Mouse (Mus musculus) kidney, embryonic 16.5 days (tissue): Measurements from ENCODE around the gene Dppa2. TPM values are rescaled to one million over a fixed set of nuclear protein-coding genes. Genes with fewer than 3 reads are reported as not detected.

Experiments
- polyA plus RNA-seq: library from polyadenylated mRNA; unstranded; fragments of >200 nt; fragmentation: Nextera tagmentation; extraction: Ambion mirVana; gene quantifications from 2 replicates; pipeline ENCODE4 v1.2.1, GENCODE M21; 2015

Gene Dppa2
- polyA plus RNA-seq, 1 experiment from 2014 or later: not detected

Other genes starting within 250 kb of the Dppa2 start
- gene Dppa4, start 20.2 kb upstream of the Dppa2 start, polyA plus RNA-seq: 0.46 TPM in 1 of 2 replicates, not detected in the other
- gene Gm5485, start 108.5 kb downstream of the Dppa2 start, polyA plus RNA-seq: not detected in 2 replicates
- 0.06 and 0.16 TPM in 2 replicates for gene Morc1, start 127.3 kb downstream of the Dppa2 start, polyA plus RNA-seq